Mouse (Mus musculus): ENCODE results near the gene Slc43a2. TPM values are rescaled to one million over a fixed set of nuclear protein-coding genes. Genes with fewer than 3 reads are reported as not detected.

Slc43a2 gene
- 3.7 and 4.3 TPM in 2 replicates for polyA plus RNA-seq (2015; fragmentation: Nextera tagmentation; extraction: Ambion mirVana)

DNA sequence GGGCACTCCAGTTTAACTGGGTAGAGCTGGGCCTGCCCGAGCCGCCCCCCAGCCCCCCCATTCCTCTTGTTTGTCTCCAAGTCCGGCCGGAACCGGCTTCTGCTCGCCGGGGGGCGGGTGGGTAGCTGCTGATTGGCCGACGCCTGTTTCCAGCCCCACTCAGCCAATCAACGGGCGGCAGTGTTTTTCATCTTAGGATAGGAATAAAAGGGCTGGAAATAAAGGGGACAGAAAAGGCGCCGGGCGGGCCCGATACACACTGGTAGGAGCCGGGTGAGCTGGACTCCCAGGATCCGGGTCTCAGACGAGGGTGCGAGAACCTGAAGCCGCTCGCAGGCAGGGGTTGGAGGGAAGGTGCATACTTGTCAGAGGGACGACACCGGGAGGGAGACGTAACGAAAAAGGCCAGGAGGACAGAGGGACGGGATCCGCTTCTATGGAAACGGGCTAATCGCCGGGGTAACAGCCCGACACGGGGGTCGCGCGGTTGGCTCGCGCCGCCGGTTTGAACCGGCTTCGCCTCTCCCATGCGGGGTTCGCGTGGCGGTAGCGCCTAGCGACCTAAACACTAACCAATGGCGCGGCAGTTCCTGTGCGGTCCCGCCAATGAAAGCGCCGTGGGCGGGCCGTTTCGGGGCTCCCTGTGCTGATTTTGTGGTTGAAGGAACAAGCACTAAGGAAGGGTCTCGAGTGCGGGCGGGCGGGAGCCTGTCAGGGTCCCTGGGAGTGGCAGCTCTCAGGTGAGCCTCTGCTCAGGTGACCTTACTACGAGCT is at the start of gene Slc43a2:
Gene Slc43a2 (plus strand): TSS at position 226 of the 774 bp plus-strand sequence.

DNA sequence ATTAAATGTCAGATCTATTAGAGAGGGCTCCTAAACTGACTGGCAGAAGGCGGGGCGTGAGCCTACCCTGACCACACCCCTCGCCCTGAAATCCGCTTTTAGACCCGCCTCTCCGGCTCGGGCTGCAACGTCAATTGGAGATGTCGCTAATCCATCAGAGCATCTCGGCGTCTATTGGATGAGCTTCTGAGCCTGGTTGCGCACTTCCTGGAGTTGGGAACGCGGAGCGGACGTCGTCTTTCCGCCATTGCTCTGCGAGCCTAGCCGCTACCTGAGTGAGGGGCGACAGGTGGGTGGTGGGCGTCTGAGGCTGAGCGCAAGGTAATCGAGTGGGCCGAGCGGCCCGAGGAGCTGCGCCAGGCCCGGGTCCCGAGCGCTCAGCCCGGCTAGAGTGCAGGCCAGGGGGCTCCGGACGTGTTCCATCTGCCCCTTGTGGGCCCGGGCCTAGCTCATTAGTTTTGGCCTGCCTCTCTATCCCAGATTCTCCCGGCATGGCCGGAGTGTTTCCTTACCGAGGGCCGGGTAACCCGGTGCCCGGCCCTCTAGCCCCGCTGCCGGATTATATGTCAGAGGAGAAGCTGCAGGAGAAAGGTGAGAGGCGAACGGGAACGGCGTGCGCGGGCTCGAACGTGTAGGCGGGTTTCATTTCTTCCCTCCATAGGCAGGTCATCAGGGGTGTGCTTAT is 44.8 kb upstream of the Slc43a2 start, which contains the start of gene Prpf8:
Gene Prpf8 (plus strand): TSS at position 216 of the 685 bp plus-strand sequence.

DNA sequence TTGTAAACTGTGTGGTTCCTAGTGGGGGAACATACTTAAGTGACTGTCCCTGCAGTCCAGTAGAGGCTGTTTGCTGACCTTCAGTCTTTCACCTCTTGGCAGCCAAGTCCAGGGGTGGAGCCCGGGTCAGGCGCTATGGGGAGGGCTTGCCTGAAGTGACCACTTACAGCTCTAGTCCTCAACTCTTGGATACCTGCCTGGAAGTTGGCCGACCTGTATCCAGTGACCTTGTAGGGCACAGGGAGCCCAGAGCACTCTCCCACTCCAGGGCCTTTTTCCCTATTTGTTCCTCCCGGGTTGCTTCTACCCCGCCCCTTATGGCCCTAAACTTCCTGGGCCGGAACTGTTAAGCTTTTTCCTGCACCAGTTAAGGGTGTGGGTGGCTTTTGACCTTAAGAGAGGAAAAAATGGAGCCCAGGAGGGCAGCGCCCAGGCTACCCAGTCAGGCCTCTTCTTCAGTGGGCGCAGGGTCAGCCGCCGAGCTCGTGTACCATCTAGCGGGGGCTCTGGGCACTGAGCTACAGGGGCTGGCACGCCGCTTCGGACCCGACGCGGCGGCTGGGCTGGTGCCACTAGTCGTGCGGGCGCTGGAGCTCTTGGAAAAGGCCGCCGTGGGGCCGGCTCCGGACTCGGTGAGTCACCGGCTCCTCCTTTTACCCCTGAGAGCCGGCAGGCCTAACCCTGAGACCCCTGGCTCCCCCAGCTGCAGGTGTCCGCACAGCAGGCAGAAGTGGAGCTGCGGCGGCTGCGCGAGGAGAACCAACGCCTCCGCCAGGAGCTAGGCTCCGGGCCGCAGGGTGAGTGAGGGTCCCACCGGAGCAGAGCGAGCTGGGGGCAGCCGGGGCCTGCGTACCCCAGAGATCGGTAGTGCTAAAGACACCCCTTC is 21.5 kb upstream of the Slc43a2 start, which contains the start of gene Rilp:
Gene Rilp (plus strand): TSS at position 354 of the 886 bp plus-strand sequence.

DNA sequence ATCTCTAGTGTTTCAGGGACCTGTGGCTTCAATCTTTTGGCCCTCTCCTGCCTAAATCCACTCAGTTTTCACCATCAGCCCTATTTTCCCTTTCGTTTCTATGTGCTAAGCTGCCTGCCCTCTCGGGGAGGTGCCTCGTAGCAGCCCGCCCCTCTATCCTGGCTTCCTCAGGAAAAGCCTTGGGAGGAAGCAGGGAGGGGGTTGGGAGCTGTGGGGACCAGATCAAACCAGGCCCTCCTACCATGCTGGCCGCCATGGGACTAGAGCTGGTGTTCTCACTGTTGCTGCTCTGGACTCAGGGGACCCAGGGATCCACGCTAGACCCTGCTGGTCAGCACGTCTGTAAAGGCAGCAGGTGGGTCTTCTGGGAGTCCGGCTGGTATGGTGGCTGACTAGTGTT is 18.2 kb upstream of the Slc43a2 start, which contains the start of gene Scarf1:
Gene Scarf1 (plus strand): TSS at position 205 of the 400 bp plus-strand sequence.

DNA sequence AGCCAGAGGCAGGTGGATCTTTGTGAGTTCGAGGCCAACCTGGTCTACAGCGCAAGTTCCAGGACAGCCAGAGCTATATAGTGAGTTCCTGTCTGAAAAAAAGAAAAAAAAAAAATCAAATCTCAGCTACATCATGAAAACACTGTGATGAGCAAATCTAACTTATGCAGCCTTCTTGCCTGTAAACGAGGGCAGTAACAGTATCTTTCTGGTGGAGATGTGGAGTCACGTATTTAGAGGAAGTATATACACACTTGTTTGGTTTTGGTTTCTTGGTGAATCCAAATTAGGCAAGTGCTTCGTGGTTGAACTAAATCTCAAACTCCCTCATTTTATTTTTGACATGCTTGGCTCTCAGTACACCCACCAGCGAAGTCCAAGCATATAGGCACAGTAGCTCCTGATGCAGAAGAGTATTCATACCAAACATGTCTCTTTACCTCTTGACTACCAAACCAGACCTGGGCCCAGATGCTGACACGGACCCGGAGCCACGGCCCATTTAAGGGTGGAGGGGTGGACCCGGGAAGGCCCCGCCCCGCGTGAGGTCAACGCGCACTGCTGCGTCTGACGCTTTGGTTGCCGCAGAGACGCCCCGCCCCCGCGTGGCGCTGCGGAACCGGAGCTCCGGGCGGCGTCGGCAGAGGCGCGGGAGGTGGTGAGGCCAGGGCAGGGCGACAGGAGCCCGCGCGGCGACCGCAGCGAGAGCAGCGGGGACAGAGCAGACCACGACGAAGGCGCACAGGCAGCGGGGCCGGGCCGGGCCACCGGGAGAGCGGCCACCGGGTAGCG is 56.2 kb downstream of the Slc43a2 start, which contains the start of gene Pitpna:
Gene Pitpna (plus strand): TSS at position 605 of the 792 bp plus-strand sequence.

Small RNA genes within 50 kb of the gene (microRNA-seq; reads per million reads assigned to microRNA genes)
- gene Mir3971 = not detected

Other genes starting within 250 kb of the Slc43a2 start
- gene Rpa1, start 183.4 kb upstream of the Slc43a2 start, polyA plus RNA-seq (2015; fragmentation: Nextera tagmentation; extraction: Ambion mirVana) = 95.4 and 102 TPM in 2 replicates
- gene Smyd4, start 183.3 kb upstream of the Slc43a2 start, polyA plus RNA-seq (2015; fragmentation: Nextera tagmentation; extraction: Ambion mirVana) = 11.2 and 11.3 TPM in 2 replicates
- 168 and 180 TPM in 2 replicates for gene Serpinf1, start 109.0 kb upstream of the Slc43a2 start, polyA plus RNA-seq (2015; fragmentation: Nextera tagmentation; extraction: Ambion mirVana)
- gene Serpinf2, start 92.1 kb upstream of the Slc43a2 start, polyA plus RNA-seq (2015; fragmentation: Nextera tagmentation; extraction: Ambion mirVana) = 0.21 and 0.57 TPM in 2 replicates
- 3.1 and 3.6 TPM in 2 replicates for gene Wdr81, start 77.0 kb upstream of the Slc43a2 start, polyA plus RNA-seq (2015; fragmentation: Nextera tagmentation; extraction: Ambion mirVana)
- 20.0 and 24.6 TPM in 2 replicates for gene Tlcd2, start 70.0 kb upstream of the Slc43a2 start, polyA plus RNA-seq (2015; fragmentation: Nextera tagmentation; extraction: Ambion mirVana)
- gene Prpf8, start 44.9 kb upstream of the Slc43a2 start, polyA plus RNA-seq (2015; fragmentation: Nextera tagmentation; extraction: Ambion mirVana) = 18.4 and 19.3 TPM in 2 replicates
- 3.8 and 4.4 TPM in 2 replicates for gene Rilp, start 21.6 kb upstream of the Slc43a2 start, polyA plus RNA-seq (2015; fragmentation: Nextera tagmentation; extraction: Ambion mirVana)
- 2.7 and 3.2 TPM in 2 replicates for gene Scarf1, start 18.2 kb upstream of the Slc43a2 start, polyA plus RNA-seq (2015; fragmentation: Nextera tagmentation; extraction: Ambion mirVana)
- gene Pitpna, start 56.4 kb downstream of the Slc43a2 start, polyA plus RNA-seq (2015; fragmentation: Nextera tagmentation; extraction: Ambion mirVana) = 110 and 112 TPM in 2 replicates
- gene Inpp5k, start 99.3 kb downstream of the Slc43a2 start, polyA plus RNA-seq (2015; fragmentation: Nextera tagmentation; extraction: Ambion mirVana) = 18.8 and 22.6 TPM in 2 replicates
- 108 and 141 TPM in 2 replicates for gene Myo1c, start 118.8 kb downstream of the Slc43a2 start, polyA plus RNA-seq (2015; fragmentation: Nextera tagmentation; extraction: Ambion mirVana)
- gene Crk, start 147.6 kb downstream of the Slc43a2 start, polyA plus RNA-seq (2015; fragmentation: Nextera tagmentation; extraction: Ambion mirVana) = 86.8 and 101 TPM in 2 replicates
- 414 and 511 TPM in 2 replicates for gene Ywhae, start 201.2 kb downstream of the Slc43a2 start, polyA plus RNA-seq (2015; fragmentation: Nextera tagmentation; extraction: Ambion mirVana)

All from urinary bladder, postnatal 0 days (tissue).